29 mouse cellular contexts compared by ENCODE assay signal in the genomic region with DNA sequence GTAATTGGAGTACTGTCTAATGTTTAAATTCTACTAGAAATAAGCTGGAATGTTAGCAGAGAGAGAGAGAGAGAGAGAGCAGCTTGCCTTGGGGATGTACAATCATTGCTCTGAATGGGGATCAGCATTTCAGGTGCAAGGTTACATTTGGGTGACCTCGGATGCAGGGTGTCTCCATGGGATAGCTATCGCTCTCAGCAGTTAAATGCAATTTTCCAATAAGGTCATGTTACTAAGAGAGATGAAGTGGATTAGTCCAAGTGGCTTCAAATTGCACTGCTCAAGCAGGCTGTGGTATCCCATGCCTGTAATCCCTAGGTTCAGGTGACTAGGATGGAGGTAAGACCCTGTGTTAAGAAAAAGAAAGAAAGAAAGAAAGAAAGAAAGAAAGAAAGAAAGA.
"Had no signal": no experiment of that assay in that cellular context is flagged by ENCODE, and none has a peak within 500 bp of the region (broad histone marks: within the 10 kb centered on the region; RNA-seq: fewer than 3 reads in every experiment).

No protein-coding gene starts in this region.

- H3K27me3 ChIP-seq: embryonic facial prominence, embryonic 13.5 days; embryonic facial prominence, embryonic 15.5 days; forebrain, embryonic 12.5 days; forebrain, embryonic 13.5 days; forebrain, embryonic 15.5 days; heart, embryonic 12.5 days had no signal

- H3K36me3 ChIP-seq: embryonic facial prominence, embryonic 13.5 days; embryonic facial prominence, embryonic 15.5 days; forebrain, embryonic 10.5 days; forebrain, embryonic 12.5 days; forebrain, embryonic 15.5 days; heart, embryonic 10.5 days; heart, embryonic 12.5 days had no signal

- H3K9ac ChIP-seq: embryonic facial prominence, embryonic 13.5 days; embryonic facial prominence, embryonic 15.5 days; forebrain, embryonic 12.5 days; forebrain, embryonic 13.5 days; forebrain, embryonic 15.5 days; forebrain, postnatal 0 days; heart, embryonic 12.5 days had no signal

- H3K27ac ChIP-seq: embryonic facial prominence, embryonic 13.5 days; embryonic facial prominence, embryonic 15.5 days; forebrain, embryonic 10.5 days; forebrain, embryonic 12.5 days; forebrain, embryonic 13.5 days; forebrain, embryonic 15.5 days; gastrocnemius, adult 2 months; heart, adult 2 months; heart, embryonic 10.5 days had no signal

- H3K9me3 ChIP-seq: embryonic facial prominence, embryonic 13.5 days; embryonic facial prominence, embryonic 15.5 days; forebrain, embryonic 10.5 days; forebrain, embryonic 12.5 days; forebrain, embryonic 13.5 days; forebrain, embryonic 15.5 days; heart, embryonic 10.5 days; heart, embryonic 12.5 days had no signal

- H3K4me3 ChIP-seq: embryonic facial prominence, embryonic 13.5 days; embryonic facial prominence, embryonic 15.5 days; erythroblast, embryonic 14.5 days; forebrain, embryonic 10.5 days; forebrain, embryonic 12.5 days; forebrain, embryonic 13.5 days; forebrain, embryonic 15.5 days; gastrocnemius, adult 2 months; heart, adult 2 months; heart, embryonic 10.5 days; heart, embryonic 12.5 days had no signal

- ATAC-seq: forebrain, embryonic 13.5 days; forebrain, embryonic 14.5 days; forebrain, embryonic 15.5 days; forebrain, embryonic 16.5 days; forebrain, postnatal 0 days had no signal

- DNase-seq: cerebellum, adult 8-10 months; cerebellum, adult 9-10 months; cerebellum, adult 9-11 months; cerebellum, postnatal 10 days; cerebellum, postnatal 14 days; cerebellum, postnatal 25 days; cerebellum, postnatal 36 days; embryo, embryonic 11 days; forebrain, postnatal 0 days; gastrocnemius, adult 2 months; gastrocnemius, postnatal 10 days; gastrocnemius, postnatal 14 days; gastrocnemius, postnatal 25 days; gastrocnemius, postnatal 36 days; heart, adult 11 months; heart, adult 18-20 months; heart, adult 2 months had no signal

- H3K4me2 ChIP-seq: embryonic facial prominence, embryonic 13.5 days; embryonic facial prominence, embryonic 15.5 days; forebrain, embryonic 12.5 days; forebrain, embryonic 13.5 days; forebrain, embryonic 15.5 days; heart, embryonic 11.5 days; heart, embryonic 12.5 days had no signal

- H3K4me1 ChIP-seq: embryonic facial prominence, embryonic 13.5 days; embryonic facial prominence, embryonic 15.5 days; forebrain, embryonic 10.5 days; forebrain, embryonic 12.5 days; forebrain, embryonic 13.5 days; forebrain, embryonic 15.5 days; heart, embryonic 10.5 days; heart, embryonic 12.5 days had no signal
